Mouse (Mus musculus): ENCODE measurements around the gene Naaladl2.

The Naaladl2 gene

DNA sequence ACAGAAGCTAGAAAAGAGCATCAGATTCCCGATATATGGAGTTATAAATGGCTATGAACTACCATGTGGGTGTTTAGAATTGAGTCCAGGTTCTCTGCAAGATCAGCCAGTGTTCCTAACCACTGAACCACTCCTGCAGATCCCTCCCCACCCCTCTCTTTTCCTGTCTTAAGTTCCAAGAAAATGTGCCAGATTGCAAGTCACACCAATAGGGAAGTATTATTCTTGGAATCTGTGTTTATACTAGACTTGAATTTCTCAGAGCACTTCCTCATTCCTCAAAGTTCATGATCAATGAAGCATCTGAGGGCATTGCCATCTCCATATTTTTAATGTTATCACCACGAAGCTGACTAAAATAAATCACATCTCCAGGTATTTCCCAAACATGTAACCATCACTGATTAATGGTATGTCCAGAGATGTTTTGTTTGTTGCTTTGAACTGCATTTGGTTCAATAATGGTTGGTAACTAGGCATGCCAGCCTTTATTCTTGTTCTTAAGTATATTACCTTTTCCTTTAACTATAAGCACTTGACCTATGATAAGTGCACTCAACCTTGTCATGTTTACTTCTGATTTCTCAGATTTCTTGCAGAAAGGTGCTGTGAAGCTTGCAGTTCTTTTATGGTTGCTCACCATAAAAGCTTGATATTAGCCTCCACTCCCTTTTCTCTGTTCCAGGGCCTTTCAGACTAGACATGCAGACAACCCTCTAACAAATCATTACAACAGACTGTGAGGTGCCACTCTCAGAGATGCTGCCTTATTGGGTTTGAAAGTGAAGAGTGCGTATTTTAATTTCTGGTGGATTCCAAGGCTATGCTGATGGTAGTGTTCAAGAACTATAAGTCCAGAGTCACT lies 475.8 kb downstream of the Naaladl2 start:
- peak in 1 of 2 experiments; percentile 6 for DNase-seq

GRCm38 (mm10) chr3:24665408-24665807 lies 478.7 kb downstream of the Naaladl2 start:
- no peak for DNase-seq

GRCm38 (mm10) chr3:24663749-24664148 lies 480.3 kb downstream of the Naaladl2 start:
- DNase-seq, result no peak

DNA sequence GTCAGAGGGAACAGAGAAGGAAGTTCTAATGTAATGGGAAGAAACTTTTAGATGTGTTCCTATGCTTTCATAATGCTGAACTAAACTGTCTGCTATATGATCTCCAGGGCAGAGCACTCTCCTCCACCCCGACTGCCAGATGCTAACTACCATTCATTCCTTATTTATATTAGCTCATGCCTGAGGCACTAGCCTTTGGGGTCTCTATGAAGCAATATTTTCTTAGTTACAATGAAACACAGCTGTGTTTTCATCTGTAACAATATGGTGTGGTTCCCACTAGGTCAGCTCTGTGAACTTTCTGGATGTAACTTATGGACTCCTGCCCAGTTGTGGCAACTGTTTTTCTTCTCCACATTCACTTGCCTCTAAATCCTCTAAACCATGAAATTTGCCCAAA lies 514.0 kb downstream of the Naaladl2 start:
- DNase-seq, result no peak

DNA sequence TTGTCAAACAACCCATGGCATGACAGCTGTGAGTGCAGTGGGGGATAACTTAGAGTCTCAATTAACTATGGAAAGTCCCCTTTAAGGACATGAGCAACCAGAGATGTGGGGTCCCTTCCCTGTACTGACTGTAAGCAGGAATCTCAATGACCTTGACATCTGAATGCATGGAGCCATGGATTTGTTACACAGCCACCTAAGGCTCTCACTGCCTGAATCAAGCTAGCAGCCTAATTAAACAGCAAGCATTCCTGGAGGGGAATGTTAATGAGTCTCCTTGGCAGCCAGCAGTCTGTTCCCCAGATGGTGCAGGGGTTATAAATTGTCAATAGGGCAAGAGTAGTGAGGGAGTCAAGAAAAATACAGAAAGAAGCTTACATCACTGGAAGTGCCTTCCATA lies 538.6 kb downstream of the Naaladl2 start:
- peak; percentile 15 to 19 for DNase-seq

GRCm38 (mm10) chr3:24604791-24605320 lies 539.2 kb downstream of the Naaladl2 start:
- no peak for DNase-seq

DNA sequence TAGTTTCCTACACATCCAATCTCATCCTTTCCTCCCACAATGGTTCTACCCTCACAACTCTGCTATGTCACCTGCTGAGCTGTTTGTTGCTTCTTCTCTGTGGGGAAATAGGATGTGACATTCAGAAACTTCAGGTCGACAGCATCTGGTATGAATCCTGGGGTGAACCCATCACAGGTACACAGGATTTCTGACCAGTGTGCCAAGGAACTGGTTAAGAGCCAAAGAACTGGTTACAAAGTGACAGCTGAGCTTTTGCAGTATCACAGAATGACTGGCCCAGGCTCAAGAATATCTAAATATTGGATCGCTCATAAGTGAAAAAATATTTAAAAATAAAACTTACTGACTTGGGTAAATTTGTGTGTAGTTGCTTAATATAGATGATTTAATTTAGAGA lies 548.6 kb downstream of the Naaladl2 start:
- DNase-seq, result peak in 1 of 2 experiments; percentile 3

- DNase-seq, result no peak
Measured at GRCm38 (mm10) chr3:24556617-24557016, 587.4 kb downstream of the Naaladl2 start.

DNA sequence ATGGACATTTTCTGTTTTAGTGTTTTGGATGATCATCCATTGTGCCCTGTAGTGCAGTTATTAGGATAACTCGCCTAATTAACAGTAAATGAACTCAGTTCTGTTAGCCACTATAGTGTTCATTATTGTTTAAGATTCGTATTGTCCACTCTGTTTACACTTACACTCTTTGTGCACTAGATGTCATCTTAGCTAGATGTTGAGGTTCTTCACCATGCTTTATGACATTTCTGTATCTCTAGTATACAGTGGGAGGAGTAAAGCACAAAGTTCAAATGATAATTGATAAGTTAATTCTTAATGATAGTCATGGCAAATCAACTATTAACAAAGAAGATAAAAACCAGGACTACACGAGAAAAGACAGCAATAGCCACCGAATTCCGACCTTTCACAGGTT lies 590.4 kb downstream of the Naaladl2 start:
- DNase-seq, result no peak

DNA sequence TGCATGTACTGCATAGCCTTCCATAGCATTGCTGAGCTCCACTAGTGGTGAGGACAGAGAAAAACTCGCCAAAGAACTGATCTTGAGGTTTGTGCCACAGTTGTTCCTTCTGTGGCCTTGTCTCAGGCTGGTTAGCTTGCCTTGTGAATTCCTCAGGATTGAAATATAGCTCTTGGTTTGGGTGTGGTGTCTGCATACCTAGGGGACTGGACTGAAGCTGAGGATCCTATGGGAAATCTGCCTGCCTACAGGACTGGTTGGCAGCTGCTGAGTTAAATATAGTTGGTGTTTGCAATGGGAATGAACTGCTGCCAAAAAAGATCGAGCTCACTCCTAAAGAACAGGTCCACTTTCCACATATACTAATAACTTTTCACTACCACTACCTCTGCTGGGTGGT lies 591.4 kb downstream of the Naaladl2 start:
- no peak for DNase-seq

DNA sequence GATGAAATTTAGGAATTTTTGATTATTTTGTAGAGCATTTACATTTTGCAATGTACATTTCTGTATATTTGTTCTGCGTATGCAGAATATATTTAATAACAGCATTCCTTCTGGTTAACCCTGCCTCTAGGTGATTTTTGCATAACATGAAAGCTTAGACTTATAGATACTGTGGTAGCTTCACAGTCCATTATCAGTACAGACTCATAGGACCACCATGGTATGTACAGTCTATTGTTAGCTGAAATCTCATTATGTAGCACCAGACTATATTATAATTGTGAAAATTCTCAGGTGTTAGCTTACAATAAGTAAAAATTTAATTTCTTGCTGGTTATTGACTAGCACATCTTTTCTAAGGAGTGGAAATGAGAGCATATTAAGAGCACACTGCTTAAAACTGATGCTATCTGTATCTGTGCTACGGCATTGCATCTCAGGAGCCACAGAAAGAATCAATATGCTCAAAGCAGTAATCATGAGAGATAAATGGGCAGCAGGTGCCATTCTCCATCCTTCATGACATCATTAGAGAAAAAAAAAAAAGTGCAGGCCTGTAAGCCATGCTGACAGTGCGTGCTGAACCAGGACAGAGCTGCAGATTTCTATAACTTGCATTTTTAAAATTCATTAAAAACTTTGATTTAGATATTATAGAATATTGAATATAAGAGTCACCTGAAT lies 610.1 kb downstream of the Naaladl2 start:
- DNase-seq, result no peak

- DNase-seq, result no peak
Measured at GRCm38 (mm10) chr3:24514918-24515317, 629.1 kb downstream of the Naaladl2 start.

DNA sequence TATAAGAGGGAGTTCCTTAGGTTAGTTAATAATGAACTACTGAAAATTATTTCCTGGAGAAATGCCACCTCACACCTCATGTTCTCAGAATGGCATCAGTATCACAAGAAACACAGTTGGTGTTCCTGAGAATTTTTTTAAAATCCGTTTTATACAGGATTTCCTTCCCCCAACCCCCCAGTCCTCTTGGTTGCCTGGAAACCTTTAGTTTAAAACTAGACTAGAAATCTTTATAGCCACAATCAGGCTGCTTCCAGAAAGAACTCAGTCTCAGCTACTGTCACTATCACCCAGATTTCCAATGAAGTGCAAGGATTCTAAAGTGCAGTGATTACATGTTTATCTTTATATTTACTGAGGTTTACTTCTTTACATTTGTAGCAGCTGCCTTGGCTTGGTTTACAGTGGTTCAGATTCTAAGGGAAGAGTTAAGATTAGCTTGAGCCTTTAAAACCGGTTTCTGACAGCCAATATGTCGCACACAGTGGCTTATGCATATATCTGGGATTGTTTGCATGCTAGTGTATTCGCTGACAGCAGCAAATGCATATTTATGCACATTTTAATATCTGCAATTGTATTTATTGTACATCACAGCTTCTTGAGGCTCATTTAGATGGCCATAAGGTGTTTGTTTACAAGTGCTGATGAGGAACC lies 657.5 kb downstream of the Naaladl2 start:
- no peak for DNase-seq

- DNase-seq, result no peak
Measured at GRCm38 (mm10) chr3:24463941-24464340, 680.1 kb downstream of the Naaladl2 start.

DNA sequence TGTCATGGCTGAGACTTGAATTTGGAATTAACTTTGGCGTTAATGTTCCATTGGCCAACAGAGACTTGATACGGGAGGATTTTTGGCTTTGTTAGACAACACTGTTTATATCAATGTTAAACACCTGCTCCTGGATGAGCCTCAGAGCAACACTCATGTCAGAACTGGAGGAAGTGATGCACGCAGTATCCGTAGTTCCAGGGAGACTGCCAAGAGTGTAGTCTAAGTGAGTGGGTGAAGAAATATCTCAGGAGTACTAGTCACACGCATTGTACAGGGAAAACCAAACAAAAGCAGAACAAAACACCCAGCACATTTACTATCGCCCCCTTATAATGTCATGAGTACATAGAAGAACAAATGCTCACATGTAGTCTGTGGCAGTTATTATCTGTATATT lies 703.4 kb downstream of the Naaladl2 start:
- no peak for DNase-seq

DNA sequence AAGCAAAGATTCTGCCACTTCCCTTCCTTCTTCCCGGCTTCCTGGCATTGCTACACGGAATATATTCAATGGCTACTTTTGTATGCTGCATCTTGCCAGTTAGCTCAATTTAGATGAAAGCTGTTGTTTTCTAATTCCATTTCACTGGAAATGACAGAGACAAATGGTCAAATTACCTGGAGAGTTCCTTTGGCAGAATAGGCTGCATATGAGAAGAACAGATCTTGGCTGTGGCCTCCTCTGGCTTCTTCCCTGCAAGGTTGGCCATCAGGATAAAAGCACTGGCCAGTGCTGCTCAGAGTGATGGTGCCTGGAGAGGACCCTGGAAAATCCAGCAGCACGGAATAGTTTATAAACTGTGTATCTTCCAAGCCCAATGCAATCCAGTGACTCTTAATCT lies 711.3 kb downstream of the Naaladl2 start:
- DNase-seq, result no peak

GRCm38 (mm10) chr3:24391737-24392136 lies 752.3 kb downstream of the Naaladl2 start:
- DNase-seq, result no peak

DNA sequence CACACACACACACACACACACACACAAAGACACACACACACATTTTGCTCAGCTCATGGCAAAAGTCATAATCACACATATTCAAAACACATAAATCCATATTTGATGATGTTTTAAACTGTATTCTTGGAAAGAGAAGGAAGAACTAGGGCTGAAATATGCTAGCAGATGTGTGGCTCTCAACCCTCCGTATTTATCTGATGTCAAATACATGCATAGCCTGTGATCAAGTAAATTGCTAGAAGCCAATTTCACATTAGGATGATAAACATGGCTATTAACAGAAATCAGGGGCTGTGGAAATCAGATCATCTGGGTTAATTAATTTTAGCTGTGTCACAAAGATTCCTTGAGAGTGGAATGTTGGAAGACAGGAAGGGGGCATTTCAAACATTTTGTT lies 752.8 kb downstream of the Naaladl2 start:
- DNase-seq, result no peak

- DNase-seq, result no peak
Measured at GRCm38 (mm10) chr3:24355010-24355409, 789.1 kb downstream of the Naaladl2 start.

- peak; percentile 9 to 45 for DNase-seq
Measured at GRCm38 (mm10) chr3:24321489-24322405, 822.3 kb downstream of the Naaladl2 start.

DNA sequence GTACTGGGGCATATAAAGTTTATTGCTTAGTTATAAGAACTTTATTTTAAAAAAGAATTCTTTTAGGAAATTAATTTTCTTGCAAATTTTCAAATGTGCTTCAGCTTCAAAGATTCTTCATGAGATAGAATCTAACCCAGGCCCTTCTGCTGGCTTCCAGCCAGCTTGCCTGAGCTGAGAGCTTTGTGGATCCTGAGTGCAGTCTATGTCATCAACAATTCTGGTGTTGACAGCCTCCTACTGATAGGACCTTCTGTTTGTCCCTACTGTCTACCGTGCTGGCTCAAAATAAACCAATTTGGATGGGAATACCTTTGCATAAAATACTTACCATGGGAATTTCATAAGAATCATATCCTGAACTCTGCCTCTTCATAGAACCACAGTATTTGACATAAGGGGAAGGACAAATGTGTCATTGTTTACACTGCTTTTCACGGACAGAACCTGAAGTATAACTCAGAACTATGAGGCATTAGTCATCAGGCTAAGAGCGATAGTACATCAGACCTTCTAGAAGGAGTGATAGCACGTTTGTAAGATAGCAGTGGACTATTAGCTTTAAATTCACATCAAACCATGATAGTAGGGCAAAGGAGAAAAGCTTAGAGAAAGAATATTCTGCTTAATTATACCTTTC lies 829.3 kb downstream of the Naaladl2 start:
- DNase-seq, result no peak

- DNase-seq, result no peak
Measured at GRCm38 (mm10) chr3:24225418-24225817, 918.6 kb downstream of the Naaladl2 start.
